Mouse (Mus musculus): Measurements from ENCODE around the gene Clnk.

DNA sequence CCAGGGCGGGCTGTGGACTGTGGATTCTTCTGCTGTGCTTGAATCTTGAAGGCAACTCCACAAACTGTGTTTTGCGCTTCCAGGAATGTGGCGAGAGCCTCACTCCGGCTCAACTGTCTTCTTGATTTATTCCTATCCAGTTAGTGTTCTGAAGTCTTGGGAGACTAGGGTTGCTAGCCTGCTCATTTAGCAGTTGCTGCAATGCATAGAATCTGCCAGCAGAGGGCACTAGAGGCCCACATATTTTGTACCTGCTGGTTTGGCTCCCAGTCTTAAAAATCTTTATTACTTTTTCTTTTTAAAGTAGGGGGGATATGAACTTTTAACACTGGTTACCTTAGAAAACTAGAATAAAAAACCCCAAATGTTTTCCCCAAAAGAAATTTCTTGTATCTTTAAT is 94.8 kb downstream of the Clnk start:
- TF ChIP-seq CTCF (IDR thresholded peaks at IDR 0.05) (peak; percentile 98), POLR2A (IDR thresholded peaks at IDR 0.05; ENCODE audit: insufficient read depth, low read depth, low read length) (no peak)

Data from heart, adult 2 months (tissue).